Mouse (Mus musculus): ENCODE measurements around the gene Hcrt. TPM values are rescaled to one million over a fixed set of nuclear protein-coding genes. Genes with fewer than 3 reads are reported as not detected.

Hcrt gene
- total RNA-seq, 4 experiments from 2014 or later: not detected

DNA sequence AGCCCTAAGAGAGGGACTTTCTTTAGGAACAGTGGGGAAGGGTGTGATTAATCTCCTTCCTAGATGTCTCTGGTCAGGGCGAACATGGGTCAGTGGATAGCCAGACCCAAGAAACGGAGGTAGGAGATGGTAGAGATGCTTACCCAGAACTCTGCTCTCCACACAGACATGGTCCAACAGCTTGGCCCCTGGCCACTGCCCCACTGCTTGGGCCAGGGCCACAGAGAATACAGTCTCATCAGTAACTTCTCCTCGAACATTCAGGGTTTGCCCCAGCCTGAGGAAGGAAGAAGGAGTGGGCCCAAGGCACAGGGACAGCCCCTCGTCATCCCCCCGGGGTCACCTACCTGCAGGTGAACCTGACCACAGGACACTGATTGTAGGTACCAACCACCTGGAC lies 5.1 kb upstream of the Hcrt start:
- DNase-seq: no peak

DNA sequence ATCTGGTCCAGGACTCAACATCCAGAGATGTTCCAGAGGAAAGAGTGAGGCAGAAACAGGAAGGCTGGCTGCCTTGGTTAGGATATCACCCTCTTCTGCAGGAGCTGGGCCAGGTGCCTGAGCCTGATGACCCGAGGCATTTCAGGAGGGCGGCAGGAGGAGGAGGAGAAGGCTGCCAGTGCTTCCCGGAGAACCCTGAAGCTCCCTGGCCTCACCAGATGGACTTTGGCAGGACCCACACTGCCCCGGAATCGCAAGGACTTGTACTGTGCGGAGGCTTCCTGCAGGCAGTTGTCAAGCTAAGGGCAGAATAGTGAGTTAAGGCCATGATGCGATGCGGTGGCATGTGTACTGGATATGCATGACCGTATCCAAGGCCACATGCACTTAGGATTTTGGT lies 4.0 kb upstream of the Hcrt start:
- DNase-seq: no peak

GRCm38 (mm10) chr11:100761547-100762045 lies 1.1 kb downstream of the Hcrt start:
- peak; percentile 82 for DNase-seq

DNA sequence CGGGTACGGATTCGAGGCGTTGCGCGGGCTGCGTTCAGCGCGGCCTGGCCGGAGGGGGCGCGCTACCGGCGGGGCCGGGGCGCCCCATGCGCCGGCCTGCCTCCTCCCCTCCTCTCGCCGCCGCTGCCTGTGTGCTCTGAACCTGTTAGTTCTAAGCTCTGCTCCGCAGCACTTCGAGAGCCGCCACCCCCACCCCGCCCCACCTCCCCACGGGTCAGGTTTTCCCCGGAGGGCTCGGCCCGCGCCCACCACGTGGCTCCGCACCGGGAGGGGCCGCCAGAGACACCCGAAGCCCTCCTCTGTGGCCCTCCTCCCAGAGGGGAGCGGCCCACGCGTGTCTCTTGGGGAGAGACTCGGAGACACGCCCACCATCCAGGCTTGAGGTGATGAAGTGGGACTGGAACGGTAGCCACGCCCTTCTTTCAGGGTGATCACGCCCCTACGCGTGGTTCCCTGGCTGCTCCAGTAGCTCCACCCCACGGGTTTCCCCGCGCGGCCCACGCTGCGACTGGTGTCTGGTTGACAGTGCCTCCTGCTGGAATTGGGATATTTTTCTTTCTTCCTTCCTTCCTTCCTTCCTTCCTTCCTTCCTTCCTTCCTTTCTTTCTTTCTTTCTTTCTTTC lies 3.0 kb downstream of the Hcrt start, which contains the start of gene Kcnh4:
TSS of gene Kcnh4 (minus strand) at position 332 of the 623 bp plus-strand sequence.
- peak; percentile 61 for DNase-seq

GRCm38 (mm10) chr11:100758707-100759610 lies 3.8 kb downstream of the Hcrt start:
- DNase-seq: no peak

GRCm38 (mm10) chr11:100757566-100757965 lies 5.2 kb downstream of the Hcrt start:
- DNase-seq: no peak

GRCm38 (mm10) chr11:100756476-100756875 lies 6.3 kb downstream of the Hcrt start:
- DNase-seq: no peak

- DNase-seq: no peak
Observed at GRCm38 (mm10) chr11:100754693-100755057, 8.1 kb downstream of the Hcrt start.

DNA sequence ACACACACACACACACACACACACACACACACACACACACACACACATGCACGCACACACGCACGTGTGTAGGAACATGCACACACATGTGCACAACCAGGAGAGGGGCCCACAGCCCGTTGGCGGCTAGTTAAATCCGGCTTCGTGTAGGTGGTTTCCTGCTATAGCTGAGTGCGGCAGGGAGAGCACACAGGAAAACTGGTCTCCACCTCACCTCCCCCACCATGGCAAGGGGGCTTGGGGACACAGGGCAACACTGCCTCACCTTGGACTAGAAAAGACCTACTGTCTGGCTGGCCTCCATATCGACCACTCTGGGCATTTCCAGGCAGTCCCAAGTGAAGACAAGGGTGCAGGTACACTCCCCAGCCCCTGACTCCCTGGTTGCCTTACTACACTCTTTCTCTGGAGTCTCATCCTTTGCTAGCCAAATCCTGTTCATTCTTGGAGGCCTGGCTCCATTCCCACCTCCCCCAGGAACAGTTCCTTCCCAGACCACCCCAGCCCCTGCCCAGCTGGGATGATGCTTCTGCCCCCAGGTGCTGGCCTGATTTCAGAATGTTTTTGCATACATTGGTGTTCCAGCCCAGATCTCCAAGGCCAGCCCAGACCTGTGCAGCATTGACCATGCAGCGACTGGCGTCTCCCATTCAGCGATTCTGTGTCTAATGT lies 8.6 kb downstream of the Hcrt start:
- no peak for DNase-seq

- DNase-seq: no peak
Observed at GRCm38 (mm10) chr11:100752294-100752693, 10.4 kb downstream of the Hcrt start.

GRCm38 (mm10) chr11:100750127-100750526 lies 12.6 kb downstream of the Hcrt start:
- DNase-seq: no peak

DNA sequence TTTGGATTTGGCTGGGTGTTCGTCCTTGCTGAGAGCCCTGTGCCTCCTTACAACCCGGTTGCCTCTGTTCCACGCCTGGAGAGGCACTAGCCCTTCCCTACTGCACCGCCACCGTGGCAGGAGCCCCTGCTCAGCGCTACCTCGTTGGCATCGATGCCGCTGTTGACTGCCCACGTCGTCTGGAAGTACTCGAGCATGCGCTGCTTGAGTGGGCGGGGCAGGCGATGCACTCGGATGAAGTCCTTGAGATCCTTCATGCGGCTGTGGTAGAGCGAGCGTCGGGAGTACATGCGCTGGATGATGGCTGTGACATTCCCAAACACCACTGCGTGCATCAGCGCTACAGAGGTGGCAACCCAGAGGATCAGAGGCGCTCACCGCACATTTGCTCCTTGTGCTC lies 13.3 kb downstream of the Hcrt start:
- no peak for DNase-seq

DNA sequence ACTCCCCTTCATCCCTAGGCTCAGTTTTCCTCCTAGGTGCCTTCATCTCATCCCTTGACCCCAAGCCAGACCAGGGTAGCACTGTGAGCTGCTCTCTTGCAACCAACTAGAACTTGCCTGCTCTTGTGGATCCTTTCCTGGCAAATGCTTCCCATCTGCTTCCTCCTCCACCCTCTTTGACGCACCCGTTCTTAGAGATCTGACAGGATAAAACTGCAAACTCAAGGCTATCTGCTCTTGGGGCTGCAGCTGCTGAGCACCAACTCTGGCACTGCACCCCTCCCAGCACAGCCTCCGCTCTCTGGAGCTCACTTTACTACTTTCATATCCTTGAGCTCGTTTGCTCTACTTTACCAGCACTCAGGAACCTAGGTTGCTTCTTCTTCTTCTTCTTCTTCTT lies 14.1 kb downstream of the Hcrt start:
- DNase-seq: no peak

DNA sequence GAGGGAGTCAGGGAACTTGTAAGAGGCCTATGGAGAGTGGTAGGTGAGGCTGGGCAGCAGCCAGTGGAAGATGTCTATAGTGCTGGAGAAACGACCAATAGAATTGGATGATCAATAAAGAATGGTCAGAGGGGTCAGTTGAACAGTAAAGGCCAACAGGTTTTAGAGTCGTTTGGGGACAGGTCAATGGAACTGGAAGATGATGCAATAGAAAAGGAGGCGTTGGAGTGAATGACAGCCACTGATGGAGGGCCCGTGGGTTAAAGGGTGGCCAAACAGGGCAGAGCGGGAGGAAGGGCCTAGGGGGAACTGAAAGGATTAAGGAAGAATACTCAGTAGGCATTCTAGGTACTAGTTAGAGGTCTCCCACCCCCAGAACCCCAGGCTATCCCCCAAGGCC lies 15.6 kb downstream of the Hcrt start:
- no peak for DNase-seq

- no peak for DNase-seq
Observed at GRCm38 (mm10) chr11:100746546-100746945, 16.2 kb downstream of the Hcrt start.

- DNase-seq: no peak
Observed at GRCm38 (mm10) chr11:100745085-100745484, 17.6 kb downstream of the Hcrt start.

- DNase-seq: no peak
Observed at GRCm38 (mm10) chr11:100741348-100741747, 21.4 kb downstream of the Hcrt start.

DNA sequence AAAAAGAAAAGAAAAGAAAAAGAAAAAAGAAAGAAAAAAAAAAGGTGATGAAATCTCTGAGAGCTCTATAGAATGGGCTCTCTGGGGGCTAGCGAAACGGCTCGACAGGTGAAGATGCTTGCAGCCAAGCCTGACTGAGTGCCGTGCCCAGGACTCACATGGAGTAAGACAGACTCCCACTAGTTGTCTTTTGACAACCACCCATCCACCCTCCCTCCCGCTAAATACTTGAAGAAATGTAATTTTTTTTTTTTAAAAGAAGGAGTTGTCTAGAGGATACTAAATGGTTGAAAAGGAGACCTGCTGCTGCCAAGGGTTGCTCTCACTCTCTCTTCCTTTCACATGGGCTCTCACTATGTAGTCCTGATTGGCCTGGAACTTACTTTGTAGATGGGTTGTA lies 24.0 kb downstream of the Hcrt start:
- DNase-seq: no peak

DNA sequence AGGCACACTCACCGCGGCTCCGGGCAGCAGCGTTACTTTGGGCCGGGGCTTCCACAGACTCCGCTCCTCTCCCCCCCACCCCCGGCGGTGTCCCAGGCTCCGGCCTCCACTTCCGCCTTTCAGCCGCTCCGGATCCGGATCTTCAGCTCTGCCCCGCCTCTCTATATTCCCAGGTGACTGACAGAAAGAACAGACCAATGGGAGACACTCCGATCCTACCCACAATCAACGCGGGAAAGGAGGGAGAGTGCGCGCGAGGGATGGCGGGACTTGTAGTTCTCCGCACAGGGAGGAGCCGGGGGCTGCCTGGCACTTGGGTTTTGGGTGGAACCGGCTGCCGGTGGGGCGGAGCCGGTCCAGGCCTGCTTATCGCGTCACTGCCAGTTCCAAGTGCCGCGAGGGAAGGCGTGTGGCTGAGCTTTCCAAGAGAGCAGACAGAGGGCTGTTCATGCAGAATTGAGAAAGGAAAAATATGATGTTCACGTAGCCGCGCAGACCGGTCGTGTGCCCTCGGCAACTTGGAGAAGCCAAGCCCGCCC lies 24.6 kb downstream of the Hcrt start, which contains the start of gene Rab5c:
TSS of gene Rab5c (minus strand) at position 150 of the 539 bp plus-strand sequence.
- DNase-seq: peak; percentile 99

GRCm38 (mm10) chr11:100737105-100737733 lies 25.5 kb downstream of the Hcrt start:
- no peak for DNase-seq

DNA sequence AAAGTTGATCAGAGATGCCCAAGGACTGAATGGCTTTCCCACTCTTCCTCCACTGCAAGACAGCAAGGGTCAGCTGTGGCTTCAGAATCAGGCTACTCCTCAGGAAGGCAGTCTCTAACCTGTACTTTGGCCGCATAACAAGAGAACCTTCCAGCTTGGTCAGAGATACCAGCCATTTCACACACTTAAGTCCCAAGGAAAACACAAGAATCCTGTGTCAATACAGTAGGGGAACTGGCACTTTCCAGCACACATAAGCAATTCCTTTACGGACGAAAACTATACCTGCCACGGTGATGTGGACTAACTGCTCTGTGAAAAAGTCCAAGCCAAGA lies 26.0 kb downstream of the Hcrt start:
- no peak for DNase-seq

GRCm38 (mm10) chr11:100735954-100736745 lies 26.6 kb downstream of the Hcrt start:
- no peak for DNase-seq

Measured in adrenal gland, adult 8-10 months (tissue).